Mouse (Mus musculus) small intestine, adult 2 months (tissue): ENCODE data around the gene Slc23a3.

Source experiments
- CTCF ChIP-seq: fragments of 200-500 bp; IDR thresholded peaks from 2 replicates; pipeline ENCODE4 v1.5.1; 2012; ENCODE audit warnings: low read depth, mild to moderate bottlenecking, control low read depth, inconsistent platforms, low read length, moderate library complexity, mixed read lengths; ENCODE audit not compliant: insufficient replicate concordance, insufficient read length; ENCODE audit errors: extremely low read depth
- POLR2A ChIP-seq: fragments of 200-500 bp; IDR thresholded peaks from 2 replicates; pipeline ENCODE4 v1.6.1; 2012; ENCODE audit warnings: low read depth, mild to moderate bottlenecking, control low read depth, inconsistent platforms, low read length, moderate library complexity

GRCm38 (mm10) chr1:75159540-75160255 is 26.0 kb upstream of the Slc23a3 start:
- TF ChIP-seq CTCF (no peak), POLR2A (no peak)
